In the genomic region with DNA sequence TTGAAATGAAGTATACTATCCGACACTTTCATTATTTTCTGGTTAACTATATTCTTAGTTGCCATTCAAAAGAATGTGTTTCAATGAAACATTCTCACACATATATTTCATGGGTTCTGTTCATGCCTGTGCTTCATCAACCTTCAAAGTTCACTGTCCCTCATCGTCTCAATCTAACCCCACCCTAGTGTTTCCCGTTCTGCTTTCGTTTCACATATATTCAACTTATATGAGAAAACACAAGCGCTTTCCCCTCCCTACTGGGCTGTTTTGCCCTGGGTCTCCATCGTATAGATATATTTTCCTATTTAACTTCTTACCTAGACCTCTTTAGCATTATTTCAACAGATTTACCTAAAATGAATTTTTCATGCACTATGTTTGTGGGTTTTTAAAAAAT, we compare ENCODE assay signal across 14 mouse cellular contexts.
"Had no signal": no experiment of that assay in that cellular context is flagged by ENCODE, and none has a peak within 500 bp of the region (broad histone marks: within the 10 kb centered on the region; RNA-seq: fewer than 3 reads in every experiment).

No protein-coding gene starts in this region.

- DNase-seq: lung, adult 18-20 months; lung, postnatal 10 days; lung, postnatal 4 days; midbrain, embryonic 14.5 days; right cerebral cortex, postnatal 14 days; thymus, adult 18-20 months; thymus, postnatal 14 days; thymus, postnatal 36 days had no signal

- ATAC-seq: liver, embryonic 12.5 days; midbrain, embryonic 16.5 days had no signal

- H3K27me3 ChIP-seq: liver, embryonic 12.5 days; midbrain, embryonic 12.5 days; neural tube, embryonic 13.5 days; neural tube, embryonic 15.5 days had no signal

- H3K36me3 ChIP-seq: liver, embryonic 12.5 days; midbrain, embryonic 10.5 days; midbrain, embryonic 12.5 days; neural tube, embryonic 13.5 days; neural tube, embryonic 15.5 days had no signal
